Mouse (Mus musculus): ENCODE data around the gene Tnfrsf12a. TPM values are rescaled to one million over a fixed set of nuclear protein-coding genes. Genes with fewer than 3 reads are reported as not detected.

The Tnfrsf12a gene
- polyA plus RNA-seq, 1 experiment from 2014 or later, result 3.8 TPM

DNA sequence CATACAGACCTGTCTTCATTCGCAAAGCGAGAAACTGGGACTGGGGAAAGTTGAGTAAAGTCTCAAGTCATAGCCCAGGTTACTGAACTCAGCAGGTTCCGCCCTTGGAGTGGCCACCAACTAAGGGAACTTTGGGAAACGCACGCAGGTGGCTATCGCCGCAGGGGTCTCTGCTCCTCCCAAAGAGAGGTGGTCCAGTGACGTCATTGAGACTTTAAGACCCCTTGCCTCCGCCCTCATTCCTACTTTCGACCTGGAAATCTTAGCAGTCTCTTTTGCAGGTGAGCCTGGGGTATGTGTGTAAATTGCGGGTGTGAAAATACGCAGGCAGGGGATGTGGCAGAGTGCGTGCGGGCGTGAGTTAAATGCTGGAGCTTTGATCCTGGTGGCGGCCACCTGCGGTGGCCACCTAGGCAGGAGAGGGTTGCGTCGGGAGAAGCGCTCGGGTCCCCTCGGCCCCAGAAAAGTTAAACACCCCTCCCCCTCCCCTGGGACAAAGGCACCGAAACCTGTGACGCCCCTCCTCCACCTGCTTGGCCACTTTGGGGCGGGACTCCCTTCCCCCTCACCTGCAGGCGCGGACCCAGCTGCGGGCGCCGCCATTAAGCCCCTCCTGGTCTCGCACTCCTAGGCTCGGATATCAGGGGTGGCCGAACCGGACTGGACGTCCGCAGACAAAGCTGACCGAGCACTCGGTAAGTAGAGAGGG is 2.0 kb upstream of the Tnfrsf12a start, which contains the start of gene Cldn6:
Gene Cldn6, plus strand, starts transcription at position 123 of the 709 bp plus-strand sequence.
- H3K4me2 ChIP-seq, result peak within 1 kb of the TSS; percentile 51
- no peak for ATAC-seq
- no peak within 1 kb of the TSS for H3K9ac ChIP-seq
- H3K27ac ChIP-seq, result no peak within 1 kb of the TSS
- H3K36me3 ChIP-seq (ENCODE audit: poor library complexity, severe bottlenecking), result no peaks in the 10 kb centered on the region
- no peaks in the 10 kb centered on the region for H3K9me3 ChIP-seq (replicated peaks)
- H3K4me1 ChIP-seq, result peaks cover 50% of the 10 kb centered on the region
- peak within 1 kb of the TSS; percentile 21 for H3K4me3 ChIP-seq
- 2% methylated on average over 38 of the region's 38 CpGs for WGBS
- peaks cover 89% of the 10 kb centered on the region for H3K27me3 ChIP-seq

DNA sequence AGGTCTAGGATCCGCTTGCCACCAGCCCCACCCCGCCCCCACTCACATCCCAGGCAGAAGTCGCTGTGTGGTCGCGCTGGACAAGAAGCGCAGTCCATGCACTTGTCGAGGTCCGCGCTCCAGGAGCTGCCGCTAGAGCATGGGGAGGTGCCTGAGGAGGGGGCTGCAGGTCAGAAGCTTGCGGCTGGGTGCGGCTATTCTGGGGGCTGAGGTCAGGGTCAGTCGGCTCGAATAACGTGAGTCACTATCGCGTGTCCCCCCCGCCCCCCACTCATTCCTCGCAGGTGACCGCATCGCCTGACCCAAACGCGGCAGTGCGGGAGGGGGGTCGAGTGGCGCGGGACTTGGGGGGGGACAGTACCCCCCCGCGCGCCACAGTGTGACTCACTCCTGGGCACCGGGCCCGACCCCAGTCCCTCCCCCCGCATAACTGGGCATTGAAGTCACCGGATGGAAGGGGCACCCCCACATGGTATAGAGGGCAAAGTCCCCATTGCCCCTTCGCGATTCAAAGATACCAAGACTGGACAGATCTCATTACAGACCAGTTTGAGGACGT is 716 bp downstream of the Tnfrsf12a start:
- no peak overlapping the region for H3K27ac ChIP-seq
- peaks cover 49% of the 10 kb centered on the region for H3K4me1 ChIP-seq
- H3K36me3 ChIP-seq (ENCODE audit: poor library complexity, severe bottlenecking), result no peaks in the 10 kb centered on the region
- H3K4me2 ChIP-seq, result peak overlapping the region; percentile 91
- H3K9ac ChIP-seq, result peak overlapping the region; percentile 69
- no peak for ATAC-seq
- WGBS, result under 1% methylated on average over 37 of the region's 37 CpGs
- H3K9me3 ChIP-seq (replicated peaks), result no peaks in the 10 kb centered on the region
- peaks cover 62% of the 10 kb centered on the region for H3K27me3 ChIP-seq
- H3K4me3 ChIP-seq, result peak overlapping the region; percentile 49

DNA sequence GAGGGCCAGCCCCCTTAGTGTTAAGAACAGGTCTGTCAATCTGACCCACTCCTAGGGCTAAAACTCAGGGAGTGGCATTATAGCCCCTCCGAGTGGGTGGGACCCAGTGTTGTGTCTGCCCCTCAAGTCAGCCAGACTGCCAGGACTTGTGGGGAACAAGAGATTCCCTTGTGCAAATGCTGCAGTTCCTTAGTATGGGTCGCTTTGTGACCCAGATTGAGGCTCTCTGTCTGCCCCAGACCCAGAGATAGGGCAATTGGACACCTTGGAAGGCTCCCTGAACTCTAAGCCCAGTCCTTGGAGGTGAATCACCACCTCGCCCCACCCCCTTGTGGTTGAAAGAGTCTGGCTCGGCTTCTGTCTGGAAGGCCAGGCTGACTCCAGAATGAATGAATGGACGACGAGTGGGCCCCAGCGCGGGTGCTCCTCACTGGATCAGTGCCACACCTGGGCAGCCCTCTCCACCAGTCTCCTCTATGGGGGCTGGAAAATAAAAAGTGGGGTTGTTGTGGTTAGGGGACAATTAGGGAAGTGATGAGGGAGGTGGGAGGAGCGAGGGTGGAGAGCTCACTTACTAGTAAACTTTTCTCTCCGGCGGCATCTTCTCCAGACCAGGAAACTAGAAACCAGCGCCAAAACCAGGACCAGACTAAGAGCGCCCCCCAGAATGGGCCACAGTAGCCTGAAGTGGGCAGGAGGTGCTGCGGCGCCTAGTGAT is 1.5 kb downstream of the Tnfrsf12a start:
- peak overlapping the region; percentile 91 for H3K4me2 ChIP-seq
- peaks cover 54% of the 10 kb centered on the region for H3K27me3 ChIP-seq
- no peak overlapping the region for H3K27ac ChIP-seq
- H3K9me3 ChIP-seq (replicated peaks), result no peaks in the 10 kb centered on the region
- peaks cover 49% of the 10 kb centered on the region for H3K4me1 ChIP-seq
- WGBS, result 13% methylated on average over 15 of the region's 15 CpGs
- 0 out of 2 replicates have a peak overlapping the region, but pooled peaks have one; percentile 69 for H3K9ac ChIP-seq
- H3K36me3 ChIP-seq (ENCODE audit: poor library complexity, severe bottlenecking), result no peaks in the 10 kb centered on the region
- ATAC-seq, result no peak
- peak overlapping the region; percentile 49 for H3K4me3 ChIP-seq

DNA sequence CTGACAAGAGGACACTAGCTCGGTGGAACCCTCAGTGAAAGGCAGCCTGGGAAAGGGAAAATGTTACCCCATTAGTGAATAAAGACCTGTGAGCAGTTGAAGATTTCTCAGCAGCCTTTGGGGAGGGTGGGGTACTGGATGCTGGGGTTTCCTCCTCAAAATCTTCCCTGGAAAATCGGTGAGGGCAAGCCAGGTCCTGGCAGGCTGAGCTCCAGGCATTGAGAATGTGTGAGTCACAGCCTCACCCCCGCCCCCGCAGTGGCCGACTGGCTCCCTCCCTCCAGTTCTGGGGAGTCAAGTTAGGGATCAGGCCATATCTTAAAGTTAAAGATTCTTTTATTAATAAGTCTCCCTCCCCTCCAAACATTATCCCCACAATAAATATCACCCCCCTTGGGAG is 2.1 kb downstream of the Tnfrsf12a start:
- peaks cover 48% of the 10 kb centered on the region for H3K27me3 ChIP-seq
- no peaks in the 10 kb centered on the region for H3K9me3 ChIP-seq (replicated peaks)
- 55% methylated on average over 5 of the region's 5 CpGs for WGBS
- ATAC-seq, result no peak
- H3K36me3 ChIP-seq (ENCODE audit: poor library complexity, severe bottlenecking), result peaks cover 4% of the 10 kb centered on the region
- H3K27ac ChIP-seq, result no peak overlapping the region
- peak overlapping the region; percentile 91 for H3K4me2 ChIP-seq
- no peak overlapping the region for H3K9ac ChIP-seq
- H3K4me3 ChIP-seq, result no peak overlapping the region
- peaks cover 49% of the 10 kb centered on the region for H3K4me1 ChIP-seq

DNA sequence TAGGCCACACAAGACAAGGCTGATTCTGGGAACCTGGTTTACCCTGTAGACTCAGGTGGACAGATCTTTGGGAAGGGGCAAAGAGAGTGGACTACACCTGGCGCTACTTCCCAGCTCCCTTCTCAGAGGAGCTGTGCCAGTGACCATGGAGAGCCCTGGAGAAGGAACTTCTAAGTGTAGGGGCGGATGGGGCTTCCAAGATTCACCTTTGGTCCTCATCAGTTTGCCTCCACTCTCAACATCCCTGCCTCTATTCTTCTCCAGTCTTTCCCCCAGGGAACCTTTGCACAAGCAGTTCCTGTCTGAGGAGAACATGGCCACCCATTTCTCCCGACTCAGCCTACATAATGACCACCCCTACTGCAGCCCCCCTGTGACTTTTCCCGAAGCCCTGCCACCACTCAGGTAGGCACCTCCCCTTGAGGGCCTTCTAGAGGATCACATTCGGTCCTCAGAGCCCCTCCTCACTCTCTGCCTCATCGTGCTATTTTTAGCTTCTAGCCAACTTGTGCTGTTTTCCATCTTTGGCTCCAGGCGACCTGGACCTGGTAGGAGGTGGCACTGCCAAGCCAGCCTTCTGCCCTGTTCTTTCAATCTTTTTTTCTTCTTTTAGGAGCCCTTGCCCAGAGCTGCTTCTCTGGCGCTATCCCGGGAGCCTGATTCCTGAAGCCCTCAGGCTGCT is 2.9 kb downstream of the Tnfrsf12a start:
- Histone ChIP-seq H3K9ac (peak overlapping the region; percentile 66), H3K27me3 (peaks cover 41% of the 10 kb centered on the region), H3K4me2 (peak overlapping the region; percentile 67), H3K27ac (no peak overlapping the region), H3K4me3 (peak overlapping the region; percentile 64), H3K9me3 (replicated peaks) (no peaks in the 10 kb centered on the region), H3K36me3 (ENCODE audit: poor library complexity, severe bottlenecking) (peaks cover 11% of the 10 kb centered on the region), H3K4me1 (peaks cover 47% of the 10 kb centered on the region)
- 48% methylated on average over 9 of the region's 9 CpGs for WGBS
- ATAC-seq, result no peak

DNA sequence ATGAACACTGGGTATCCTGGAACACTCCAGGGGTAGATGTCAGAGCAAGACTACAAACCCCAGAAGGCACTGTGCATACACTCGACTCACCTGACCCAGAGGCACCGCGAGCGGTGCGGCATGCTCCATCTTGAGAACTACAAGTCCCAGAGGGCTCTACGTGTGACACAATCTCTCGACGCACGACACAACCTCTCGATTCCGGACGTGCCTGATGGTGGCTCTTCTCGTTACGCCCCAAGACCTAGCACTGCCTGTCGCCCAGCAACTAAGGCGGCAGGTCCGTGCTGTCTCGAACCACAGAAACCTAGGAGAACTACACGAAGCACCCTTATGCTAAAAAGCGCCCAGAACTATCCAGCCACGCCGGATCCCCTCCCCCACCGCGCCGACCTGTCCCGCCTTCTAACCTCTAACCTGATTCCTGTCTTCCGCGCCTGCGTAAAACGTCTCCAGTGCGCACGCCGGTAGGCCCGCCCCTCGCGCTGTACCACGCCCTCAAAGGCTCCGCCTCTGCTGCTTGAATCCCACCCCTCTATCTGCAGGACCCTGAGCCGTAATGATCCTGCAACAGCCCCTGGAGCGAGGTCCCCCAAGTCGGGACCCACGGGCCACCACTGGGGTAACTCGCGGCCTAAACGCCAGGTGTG is 3.7 kb downstream of the Tnfrsf12a start, which contains the start of the genes Hcfc1r1 and Thoc6:
Gene Hcfc1r1, plus strand, starts transcription at position 173 of the 650 bp plus-strand sequence.
Gene Thoc6, minus strand, starts transcription at position 459 of the 650 bp plus-strand sequence.
- ATAC-seq, result peak; percentile 96
- peaks cover 43% of the 10 kb centered on the region for H3K4me1 ChIP-seq
- H3K4me3 ChIP-seq, result peak within 1 kb of the TSS; percentile 64
- H3K27ac ChIP-seq, result 0 out of 2 replicates have a peak within 1 kb of the TSS, but pooled peaks have one; percentile 38
- no peaks in the 10 kb centered on the region for H3K9me3 ChIP-seq (replicated peaks)
- peaks cover 32% of the 10 kb centered on the region for H3K27me3 ChIP-seq
- H3K9ac ChIP-seq, result peak within 1 kb of the TSS; percentile 66
- under 1% methylated on average over 45 of the region's 45 CpGs for WGBS
- H3K4me2 ChIP-seq, result peak within 1 kb of the TSS; percentile 67
- peaks cover 20% of the 10 kb centered on the region for H3K36me3 ChIP-seq (ENCODE audit: poor library complexity, severe bottlenecking)

DNA sequence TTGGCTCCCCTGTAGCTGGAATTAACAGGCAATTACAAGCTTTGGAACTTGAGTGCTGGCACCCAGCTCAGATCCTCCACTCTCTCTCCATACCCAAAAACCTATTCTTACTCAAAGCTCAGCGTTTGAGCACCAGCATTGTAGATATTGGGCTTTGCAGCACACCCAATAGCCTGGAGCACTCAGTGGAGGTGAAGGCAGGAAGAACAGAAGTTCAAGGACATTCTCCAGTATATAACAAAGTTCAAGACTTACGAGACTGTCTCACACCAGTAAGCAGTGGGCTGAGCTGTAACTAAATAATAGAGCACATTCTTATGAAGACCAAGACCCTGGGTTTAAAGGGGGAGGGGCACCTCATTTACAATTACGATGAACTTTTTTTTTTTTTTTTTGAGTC is 4.5 kb downstream of the Tnfrsf12a start:
- Histone ChIP-seq H3K36me3 (ENCODE audit: poor library complexity, severe bottlenecking) (peaks cover 28% of the 10 kb centered on the region), H3K9ac (no peak overlapping the region), H3K4me3 (peak overlapping the region; percentile 64), H3K4me2 (peak overlapping the region; percentile 67), H3K4me1 (peaks cover 42% of the 10 kb centered on the region), H3K27me3 (peaks cover 26% of the 10 kb centered on the region), H3K27ac (no peak overlapping the region), H3K9me3 (replicated peaks) (no peaks in the 10 kb centered on the region)
- ATAC-seq, result no peak
- WGBS, result 64% methylated on average over 3 of the region's 3 CpGs

DNA sequence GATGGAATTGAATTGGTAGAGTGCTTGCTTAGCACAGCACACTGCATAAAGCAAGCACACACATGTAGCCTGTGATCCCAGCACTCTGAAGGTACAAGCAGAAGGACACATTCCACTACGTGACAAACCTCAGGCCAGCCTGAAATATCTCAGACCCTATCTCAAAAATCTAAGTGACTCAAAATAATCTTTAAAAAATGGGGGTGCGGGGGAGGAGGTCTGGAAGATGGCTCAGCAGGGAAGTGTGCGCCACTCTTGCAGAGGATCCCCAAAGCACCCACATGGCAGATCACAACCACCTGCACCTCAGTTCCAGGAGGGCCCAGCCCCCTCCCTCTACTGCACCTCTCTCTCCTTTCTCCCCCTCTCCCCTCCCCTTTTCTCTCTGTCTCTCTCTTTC is 5.7 kb downstream of the Tnfrsf12a start:
- H3K4me3 ChIP-seq, result no peak overlapping the region
- 98% methylated on average over 3 of the region's 3 CpGs for WGBS

DNA sequence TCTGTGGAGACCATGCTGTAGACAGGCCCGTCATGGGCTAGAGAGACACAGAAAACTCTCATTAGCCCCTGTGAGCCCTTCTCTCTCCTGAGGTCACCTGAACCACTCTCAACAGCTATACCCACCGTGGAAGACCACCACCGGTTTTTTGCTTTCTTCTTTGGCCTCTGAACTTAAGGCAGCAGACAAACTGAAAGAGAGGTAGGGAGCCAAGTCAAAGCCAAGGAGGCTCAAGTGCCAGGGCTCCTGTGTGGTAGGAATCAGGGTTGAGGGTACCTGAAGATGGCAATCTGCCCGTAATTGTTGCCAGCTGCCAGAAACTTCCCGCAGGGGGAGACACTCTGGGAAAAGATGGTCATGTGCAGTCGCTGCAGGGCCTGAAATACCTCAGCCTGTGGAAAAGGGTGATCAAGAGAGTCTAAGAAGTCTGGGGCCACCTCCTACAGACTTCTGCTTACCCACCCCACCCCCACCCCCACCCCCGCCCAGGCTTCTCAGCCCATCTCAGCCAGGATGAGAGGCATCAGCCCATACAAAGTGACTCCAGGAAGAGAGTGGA is 6.7 kb downstream of the Tnfrsf12a start:
- Histone ChIP-seq H3K4me2 (no peak overlapping the region), H3K27me3 (peaks cover 11% of the 10 kb centered on the region), H3K9ac (no peak overlapping the region), H3K4me3 (no peak overlapping the region), H3K36me3 (ENCODE audit: poor library complexity, severe bottlenecking) (peaks cover 44% of the 10 kb centered on the region), H3K9me3 (replicated peaks) (no peaks in the 10 kb centered on the region), H3K27ac (no peak overlapping the region), H3K4me1 (peaks cover 23% of the 10 kb centered on the region)
- no peak for ATAC-seq
- 88% methylated on average over 7 of the region's 7 CpGs for WGBS

More for the DNA sequence above, 5.7 kb downstream of the Tnfrsf12a start:
- Histone ChIP-seq H3K36me3 (ENCODE audit: poor library complexity, severe bottlenecking) (peaks cover 40% of the 10 kb centered on the region), H3K9ac (no peak overlapping the region), H3K4me2 (no peak overlapping the region), H3K4me1 (peaks cover 32% of the 10 kb centered on the region), H3K9me3 (replicated peaks) (no peaks in the 10 kb centered on the region), H3K27ac (no peak overlapping the region), H3K27me3 (peaks cover 20% of the 10 kb centered on the region)
- no peak for ATAC-seq

DNA sequence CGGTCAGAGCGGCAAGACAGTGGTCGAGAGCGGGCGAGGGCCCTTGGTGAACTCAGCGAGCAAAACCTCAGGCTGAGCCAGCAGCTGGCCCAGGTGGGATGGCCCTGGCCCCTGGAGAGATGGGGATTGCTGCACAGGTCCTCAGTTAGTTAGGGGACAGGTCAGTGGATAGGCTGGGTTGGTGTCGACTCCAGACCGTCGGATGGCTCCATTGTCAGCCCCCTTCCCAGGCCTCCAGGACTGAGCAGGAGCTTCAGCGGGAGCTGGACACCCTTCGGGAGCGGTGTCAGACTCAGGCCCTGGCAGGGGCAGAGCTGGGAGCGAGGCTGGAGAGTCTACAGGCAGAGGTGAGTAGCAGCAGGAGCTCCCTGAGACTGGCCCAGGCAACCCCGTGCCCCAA is 11.8 kb downstream of the Tnfrsf12a start:
- Histone ChIP-seq H3K27me3 (peaks cover 31% of the 10 kb centered on the region), H3K4me3 (no peak overlapping the region), H3K9me3 (replicated peaks) (no peaks in the 10 kb centered on the region), H3K4me2 (no peak overlapping the region), H3K4me1 (no peaks in the 10 kb centered on the region), H3K9ac (no peak overlapping the region), H3K36me3 (ENCODE audit: poor library complexity, severe bottlenecking) (peaks cover 44% of the 10 kb centered on the region), H3K27ac (no peak overlapping the region)
- WGBS, result 74% methylated on average over 14 of the region's 14 CpGs
- ATAC-seq, result no peak; the same call in 1 of the 2 replicates

DNA sequence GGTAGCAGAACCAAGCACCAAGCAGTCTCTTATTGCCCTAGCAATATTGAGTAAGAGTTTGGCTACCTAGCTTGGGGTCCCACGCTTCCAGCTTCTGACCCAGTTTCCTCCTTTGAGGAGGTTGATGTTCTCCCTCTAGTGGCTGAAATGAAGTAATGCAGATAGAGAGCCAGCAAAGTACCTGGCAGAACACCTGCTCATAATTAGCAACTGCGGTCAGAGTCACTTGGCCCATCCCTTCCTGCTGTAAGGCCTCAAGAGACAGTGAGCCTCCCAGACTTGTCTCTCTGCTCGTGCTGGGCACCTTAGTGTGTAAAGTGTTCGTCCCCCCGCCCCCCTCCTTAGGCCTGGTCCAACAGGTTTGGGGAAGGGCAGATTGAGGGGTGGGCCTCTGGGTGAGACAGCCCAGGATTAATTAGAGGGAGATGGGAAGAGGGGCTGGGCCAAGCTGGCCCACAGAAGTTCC is 12.7 kb downstream of the Tnfrsf12a start:
- Histone ChIP-seq H3K4me1 (peaks cover 3% of the 10 kb centered on the region; the same call in 1 of the 2 replicates), H3K4me3 (no peak overlapping the region), H3K9me3 (replicated peaks) (no peaks in the 10 kb centered on the region), H3K27ac (no peak overlapping the region), H3K9ac (no peak overlapping the region), H3K36me3 (ENCODE audit: poor library complexity, severe bottlenecking) (peaks cover 34% of the 10 kb centered on the region), H3K27me3 (peaks cover 41% of the 10 kb centered on the region), H3K4me2 (no peak overlapping the region)
- peak; percentile 54 for ATAC-seq
- WGBS, result 10% methylated on average over 5 of the region's 5 CpGs
